Mouse (Mus musculus): ENCODE measurements at regions not wholly inside any gene's neighbourhood (a gene's known extent, or its start where the extent isn't known, plus 50 kb on each side); places are given as distances from the start of the nearest gene placed in this dataset.

GRCm38 (mm10) chr3:9137131-9137874 is 472.6 kb downstream of the Zfp704 start:
- no peak for ATAC-seq (ENCODE audit: insufficient number of reproducible peaks, low FRiP score, low TSS enrichment)

- no peak for ATAC-seq (ENCODE audit: insufficient number of reproducible peaks, low FRiP score, low TSS enrichment)
Measured at GRCm38 (mm10) chr3:9133991-9134390, 475.9 kb downstream of the Zfp704 start.

- no peak for ATAC-seq (ENCODE audit: insufficient number of reproducible peaks, low FRiP score, low TSS enrichment)
Measured at GRCm38 (mm10) chr3:9132104-9132751, 477.7 kb downstream of the Zfp704 start.

GRCm38 (mm10) chr3:9131366-9131765 is 478.5 kb downstream of the Zfp704 start:
- ATAC-seq (ENCODE audit: insufficient number of reproducible peaks, low FRiP score, low TSS enrichment), result no peak

DNA sequence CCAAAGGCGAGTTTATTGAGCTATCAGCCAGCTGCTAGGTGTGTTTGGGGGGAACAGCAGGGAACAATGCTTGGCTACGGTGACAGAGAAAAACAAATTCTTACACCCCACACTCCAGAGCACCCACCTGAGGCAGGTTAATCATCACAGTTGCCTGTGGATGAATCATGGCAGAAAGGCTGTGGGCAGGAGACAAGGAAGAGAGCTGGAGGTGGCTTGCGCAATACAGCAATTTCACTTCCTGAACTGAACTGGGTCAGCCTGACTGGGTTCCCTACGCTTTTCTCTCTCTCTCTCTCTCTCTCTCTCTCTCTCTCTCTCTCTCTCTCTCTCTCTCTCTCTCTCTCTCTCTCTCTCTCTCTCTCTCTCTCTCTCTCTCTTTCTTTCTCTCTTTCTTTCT is 481.5 kb downstream of the Zfp704 start:
- no peak for ATAC-seq (ENCODE audit: insufficient number of reproducible peaks, low FRiP score, low TSS enrichment)

DNA sequence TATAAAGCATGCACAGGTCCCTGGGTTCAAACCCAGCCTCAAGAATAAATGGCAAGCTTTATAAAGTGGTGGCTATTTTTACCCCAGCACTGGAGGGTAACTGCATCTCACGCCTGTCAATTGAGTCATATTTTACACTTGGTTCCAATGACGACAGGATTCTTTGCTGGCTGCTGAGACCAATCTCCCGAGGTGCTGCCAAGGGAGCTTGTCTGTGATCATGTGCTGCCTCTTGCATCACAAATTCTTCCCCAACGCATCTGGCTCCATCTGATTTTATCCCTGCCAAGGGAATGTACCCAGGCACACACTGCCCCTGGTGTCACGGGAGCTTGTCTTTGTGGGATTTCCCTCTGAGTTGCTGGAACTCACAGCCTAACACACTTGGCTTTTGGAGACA is 486.8 kb downstream of the Zfp704 start:
- no peak for ATAC-seq (ENCODE audit: insufficient number of reproducible peaks, low FRiP score, low TSS enrichment)

- ATAC-seq (ENCODE audit: insufficient number of reproducible peaks, low FRiP score, low TSS enrichment), result no peak
Measured at GRCm38 (mm10) chr3:9117913-9118312, 492.0 kb downstream of the Zfp704 start.

- ATAC-seq (ENCODE audit: insufficient number of reproducible peaks, low FRiP score, low TSS enrichment), result no peak
Measured at GRCm38 (mm10) chr3:9113410-9113809, 496.5 kb downstream of the Zfp704 start.

DNA sequence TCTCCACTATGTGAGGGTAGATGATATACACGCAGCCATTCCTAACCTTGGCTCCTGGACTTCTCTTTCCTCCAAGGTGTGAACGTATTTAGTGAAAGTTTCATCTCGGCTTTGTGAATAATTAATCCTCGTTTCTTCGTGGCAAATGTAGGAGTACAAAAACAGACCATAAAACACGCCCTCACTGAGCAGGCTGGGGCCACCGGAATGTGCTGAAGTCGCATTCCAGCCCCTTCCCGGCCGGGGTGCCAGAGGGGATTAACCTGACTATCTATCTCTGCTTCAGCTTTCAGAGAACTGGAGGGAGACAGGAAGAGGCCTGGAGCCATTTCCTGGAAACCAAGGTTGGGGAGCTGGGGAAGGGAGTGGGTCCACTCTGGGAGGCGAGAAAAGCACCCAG is 499.1 kb downstream of the Zfp704 start:
- no peak for ATAC-seq (ENCODE audit: insufficient number of reproducible peaks, low FRiP score, low TSS enrichment)

DNA sequence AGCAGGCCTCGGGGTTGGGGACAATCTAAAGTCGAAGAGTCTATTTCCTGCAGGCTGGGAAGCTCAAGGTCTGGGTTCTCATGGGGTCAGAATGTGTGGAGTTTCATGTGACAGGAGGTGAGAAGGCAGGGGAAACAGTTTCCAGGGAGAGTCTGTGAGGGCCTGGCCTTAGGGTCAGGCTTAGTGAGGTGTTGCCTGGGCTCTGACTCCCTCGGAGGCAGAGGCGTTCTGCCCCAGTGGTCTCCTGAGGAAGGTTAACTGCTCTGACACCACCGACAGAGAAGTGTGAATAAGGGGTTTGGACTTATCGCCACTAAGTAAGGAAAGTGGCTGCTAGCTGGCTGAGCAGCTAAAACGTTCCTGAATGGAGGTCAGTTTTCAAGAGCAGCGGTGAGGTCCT is 499.9 kb downstream of the Zfp704 start:
- ATAC-seq (ENCODE audit: insufficient number of reproducible peaks, low FRiP score, low TSS enrichment), result no peak

DNA sequence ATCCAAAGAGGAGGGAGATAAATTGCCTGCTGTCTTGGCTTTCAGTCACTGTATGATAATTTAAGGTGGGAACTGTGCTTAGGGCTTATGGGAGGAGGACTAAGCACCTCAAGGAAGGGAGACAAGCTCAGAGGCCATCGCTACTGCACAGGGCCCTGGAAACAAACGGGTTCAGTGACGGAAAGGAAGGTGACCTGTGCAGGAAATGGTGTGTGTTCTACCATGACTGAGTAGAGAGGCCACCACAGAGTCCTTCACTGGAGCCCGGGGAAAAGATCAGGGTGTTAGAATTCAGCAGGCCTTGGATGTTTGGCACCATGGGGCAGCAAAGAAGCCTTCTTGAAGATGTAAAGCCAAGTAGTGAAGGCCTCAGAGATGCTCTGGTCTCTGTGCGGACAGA is 500.4 kb downstream of the Zfp704 start:
- ATAC-seq (ENCODE audit: insufficient number of reproducible peaks, low FRiP score, low TSS enrichment), result no peak

- ATAC-seq (ENCODE audit: insufficient number of reproducible peaks, low FRiP score, low TSS enrichment), result no peak
Measured at GRCm38 (mm10) chr3:9107766-9108410, 502.0 kb downstream of the Zfp704 start.

GRCm38 (mm10) chr3:9105191-9105926 is 504.5 kb downstream of the Zfp704 start:
- ATAC-seq (ENCODE audit: insufficient number of reproducible peaks, low FRiP score, low TSS enrichment), result no peak

- ATAC-seq (ENCODE audit: insufficient number of reproducible peaks, low FRiP score, low TSS enrichment), result no peak
Measured at GRCm38 (mm10) chr3:9103456-9103855, 506.4 kb downstream of the Zfp704 start.

DNA sequence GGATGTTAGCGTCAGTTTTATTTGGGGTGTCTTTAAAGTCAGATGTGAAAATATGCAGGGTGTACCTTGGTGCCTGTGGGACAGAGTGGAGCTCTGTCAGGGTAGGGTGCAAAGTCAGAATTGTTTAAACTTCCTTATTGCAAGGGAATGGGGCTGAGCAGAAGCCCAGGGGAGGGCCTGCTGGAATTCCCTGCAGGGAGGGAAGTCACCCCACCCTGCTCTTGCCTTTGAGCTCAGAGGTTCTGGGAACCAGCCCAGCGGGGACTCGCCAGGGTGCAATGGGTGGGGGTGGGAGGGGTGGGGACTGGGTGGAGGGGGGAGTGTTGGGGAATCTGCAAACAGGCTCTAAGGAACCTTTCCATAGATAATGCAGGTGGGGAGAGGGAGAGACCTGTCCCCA is 508.6 kb downstream of the Zfp704 start:
- no peak for ATAC-seq (ENCODE audit: insufficient number of reproducible peaks, low FRiP score, low TSS enrichment)

- no peak for ATAC-seq (ENCODE audit: insufficient number of reproducible peaks, low FRiP score, low TSS enrichment)
Measured at GRCm38 (mm10) chr3:9100761-9101160, 509.1 kb downstream of the Zfp704 start.

GRCm38 (mm10) chr3:9098441-9098840 is 511.4 kb downstream of the Zfp704 start:
- no peak for ATAC-seq (ENCODE audit: insufficient number of reproducible peaks, low FRiP score, low TSS enrichment)

DNA sequence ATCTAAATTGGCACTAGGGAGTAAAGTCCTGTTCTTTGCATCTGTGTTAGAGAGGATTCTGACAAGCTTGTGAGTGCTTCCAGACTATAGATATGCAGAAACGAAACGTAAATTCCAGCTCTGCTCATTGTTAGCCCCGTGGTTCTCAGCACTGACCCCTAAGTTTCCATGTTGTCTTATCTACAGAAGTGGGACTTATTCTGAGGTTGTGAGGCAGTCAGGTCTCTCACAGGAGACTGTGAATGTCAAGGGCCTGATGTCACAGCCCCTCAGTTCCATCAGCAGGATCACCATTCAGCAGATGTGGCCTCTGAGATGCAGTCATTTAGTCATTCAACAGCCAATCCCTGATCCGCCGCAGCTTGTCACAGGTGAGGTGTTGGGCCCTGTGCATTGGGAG is 525.8 kb downstream of the Zfp704 start:
- ATAC-seq (ENCODE audit: insufficient number of reproducible peaks, low FRiP score, low TSS enrichment), result no peak

GRCm38 (mm10) chr3:9082061-9082460 is 527.8 kb downstream of the Zfp704 start:
- ATAC-seq (ENCODE audit: insufficient number of reproducible peaks, low FRiP score, low TSS enrichment), result no peak

- no peak for ATAC-seq (ENCODE audit: insufficient number of reproducible peaks, low FRiP score, low TSS enrichment)
Measured at GRCm38 (mm10) chr3:9078201-9078600, 531.7 kb downstream of the Zfp704 start.

DNA sequence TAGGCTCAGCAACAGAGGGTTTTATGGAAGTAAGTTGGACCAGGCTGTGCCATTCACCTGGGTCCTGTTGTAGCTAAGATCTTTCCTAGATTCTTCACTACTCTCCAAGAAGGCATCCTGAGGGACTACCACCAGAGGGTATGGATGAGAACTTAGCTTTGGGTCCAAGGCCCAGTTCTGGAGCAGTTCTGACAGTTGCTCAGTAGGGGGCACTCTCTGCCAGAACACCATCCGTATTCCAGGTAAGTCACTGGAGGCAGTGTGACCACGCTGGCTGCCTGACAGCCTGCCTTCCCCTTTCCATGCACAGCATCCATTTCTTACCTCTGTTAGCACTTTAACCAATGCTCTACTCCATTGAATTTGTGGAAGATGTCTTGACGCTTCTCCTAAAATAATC is 533.2 kb downstream of the Zfp704 start:
- peak; percentile 66 for ATAC-seq (ENCODE audit: insufficient number of reproducible peaks, low FRiP score, low TSS enrichment)
